12 mouse cellular contexts compared by ENCODE assay signal in the genomic region with DNA sequence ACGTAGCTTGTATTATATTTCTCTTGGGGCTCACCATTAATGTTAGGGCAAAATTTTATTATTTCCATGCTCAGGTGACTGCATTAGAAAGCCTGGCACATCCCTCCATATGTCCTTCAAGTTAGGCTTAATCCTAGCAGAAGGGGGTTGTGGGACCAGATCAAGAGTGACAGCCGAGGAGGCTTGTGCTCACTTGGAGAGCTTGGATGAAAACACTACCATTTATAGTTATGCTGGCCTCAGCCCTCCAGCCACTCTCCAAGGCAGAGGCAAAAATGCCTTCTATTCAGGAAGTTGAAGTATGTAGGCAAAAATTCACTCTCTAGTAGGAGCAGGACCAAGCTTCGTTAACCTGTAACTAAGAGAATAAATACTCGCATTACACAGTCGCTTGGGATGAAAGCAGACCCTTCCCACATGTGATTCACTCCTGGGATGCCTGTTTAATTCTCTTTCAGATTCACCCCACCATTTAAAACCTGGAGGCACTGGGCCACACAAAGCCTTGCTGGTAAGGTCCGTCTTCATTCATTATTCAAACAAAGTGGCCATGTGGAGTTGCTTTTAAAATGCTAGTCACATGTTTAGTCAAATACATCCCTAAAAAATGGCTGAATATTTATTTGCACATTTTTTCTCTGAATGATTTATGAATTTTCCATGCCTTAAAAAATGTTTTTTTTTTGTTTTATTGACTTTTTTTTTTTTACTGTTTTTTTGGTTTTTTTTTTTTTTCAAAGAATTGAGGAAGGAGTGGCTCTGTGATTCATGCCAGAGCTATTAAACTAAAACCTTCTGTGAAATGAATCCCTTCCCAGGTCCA. TPM values are rescaled to one million over a fixed set of nuclear protein-coding genes. Genes with fewer than 3 reads are reported as not detected.
DNase-seq lines count a peak whose midpoint lies in the region; ATAC-seq lines count a peak whose summit lies in the region.
"Had no signal": no experiment of that assay in that cellular context is flagged by ENCODE, and none has a peak within 500 bp of the region (broad histone marks: within the 10 kb centered on the region; RNA-seq: fewer than 3 reads in every experiment).

No protein-coding gene starts in this region.

- no peaks in the 10 kb centered on the region for H3K27me3 ChIP-seq in hindbrain, embryonic 10.5 days (ENCODE audit: insufficient read depth, poor library complexity, severe bottlenecking)
- H3K27me3 ChIP-seq in hindbrain, embryonic 16.5 days (replicated peaks; ENCODE audit: control insufficient read depth, insufficient read depth, low read length), result no peaks in the 10 kb centered on the region
- H3K27me3 ChIP-seq in neural tube, embryonic 12.5 days (replicated peaks), result no peaks in the 10 kb centered on the region
- no peaks in the 10 kb centered on the region for H3K27me3 ChIP-seq in neural tube, embryonic 15.5 days (replicated peaks)
- H3K27me3 ChIP-seq in hindbrain, embryonic 13.5 days, result no peaks in the 10 kb centered on the region
- H3K27me3 ChIP-seq: limb, embryonic 15.5 days; megakaryocyte, embryonic 14.5 days had no signal

- 35% methylated on average over 6 of the region's 6 CpGs for WGBS in hindbrain, embryonic 10.5 days
- WGBS in hindbrain, embryonic 16.5 days, result 27% methylated on average over 6 of the region's 6 CpGs
- 31% methylated on average over 6 of the region's 6 CpGs for WGBS in neural tube, embryonic 12.5 days
- WGBS in neural tube, embryonic 15.5 days, result 21% methylated on average over 6 of the region's 6 CpGs
- 22% methylated on average over 6 of the region's 6 CpGs for WGBS in hindbrain, embryonic 13.5 days

- no peak overlapping the region for H3K4me2 ChIP-seq in hindbrain, embryonic 16.5 days (ENCODE audit: low read length)
- no peak overlapping the region for H3K4me2 ChIP-seq in neural tube, embryonic 12.5 days (replicated peaks)
- no peak overlapping the region for H3K4me2 ChIP-seq in neural tube, embryonic 15.5 days
- no peak overlapping the region for H3K4me2 ChIP-seq in hindbrain, embryonic 13.5 days
- H3K4me2 ChIP-seq: limb, embryonic 15.5 days had no signal

- no peak for DNase-seq in hindbrain, embryonic 10.5 days (ENCODE audit: low spot score)
- DNase-seq in ovary, postnatal 14 days (ENCODE audit: low spot score), result no peak
- no peak for DNase-seq in thymus, postnatal 25 days
- DNase-seq in cerebellum, postnatal 14 days, result no peak
- DNase-seq: embryo, embryonic 11 days; heart, postnatal 14 days had no signal

- H3K36me3 ChIP-seq in hindbrain, embryonic 10.5 days, result no peaks in the 10 kb centered on the region
- H3K36me3 ChIP-seq in hindbrain, embryonic 16.5 days (ENCODE audit: control insufficient read depth, insufficient read depth, low read length), result no peaks in the 10 kb centered on the region
- H3K36me3 ChIP-seq in neural tube, embryonic 12.5 days, result no peaks in the 10 kb centered on the region
- H3K36me3 ChIP-seq in neural tube, embryonic 15.5 days, result no peaks in the 10 kb centered on the region
- no peaks in the 10 kb centered on the region for H3K36me3 ChIP-seq in hindbrain, embryonic 13.5 days
- H3K36me3 ChIP-seq: limb, embryonic 15.5 days had no signal

- H3K4me3 ChIP-seq in hindbrain, embryonic 10.5 days, result no peak overlapping the region
- H3K4me3 ChIP-seq in hindbrain, embryonic 16.5 days (ENCODE audit: low read length), result no peak overlapping the region
- H3K4me3 ChIP-seq in neural tube, embryonic 12.5 days, result no peak overlapping the region
- H3K4me3 ChIP-seq in neural tube, embryonic 15.5 days (replicated peaks), result no peak overlapping the region
- H3K4me3 ChIP-seq in hindbrain, embryonic 13.5 days, result no peak overlapping the region
- H3K4me3 ChIP-seq: limb, embryonic 15.5 days had no signal

- no peak for ATAC-seq in hindbrain, embryonic 16.5 days
- peak; percentile 68; the same call in 1 of the 2 replicates for ATAC-seq in neural tube, embryonic 12.5 days (ENCODE audit: low FRiP score, low read depth)
- ATAC-seq in neural tube, embryonic 15.5 days (ENCODE audit: low FRiP score), result no peak
- ATAC-seq in hindbrain, embryonic 13.5 days (ENCODE audit: low FRiP score), result peak; percentile 34; the same call in 1 of the 2 replicates

- peaks cover 18% of the 10 kb centered on the region for H3K4me1 ChIP-seq in hindbrain, embryonic 10.5 days (replicated peaks)
- H3K4me1 ChIP-seq in hindbrain, embryonic 16.5 days (ENCODE audit: control insufficient read depth, insufficient read depth, low read depth, low read length), result peaks cover 5% of the 10 kb centered on the region; the same call in 1 of the 2 replicates
- no peaks in the 10 kb centered on the region; the same call in 1 of the 2 replicates for H3K4me1 ChIP-seq in neural tube, embryonic 12.5 days
- peaks cover 8% of the 10 kb centered on the region; the same call in 1 of the 2 replicates for H3K4me1 ChIP-seq in neural tube, embryonic 15.5 days
- H3K4me1 ChIP-seq in hindbrain, embryonic 13.5 days (replicated peaks), result peaks cover 14% of the 10 kb centered on the region

- no peak overlapping the region for H3K9ac ChIP-seq in hindbrain, embryonic 16.5 days (ENCODE audit: low read depth, low read length)
- H3K9ac ChIP-seq in neural tube, embryonic 12.5 days, result no peak overlapping the region
- H3K9ac ChIP-seq in neural tube, embryonic 15.5 days (replicated peaks), result no peak overlapping the region
- no peak overlapping the region; the same call in 1 of the 2 replicates for H3K9ac ChIP-seq in hindbrain, embryonic 13.5 days
- H3K9ac ChIP-seq: limb, embryonic 15.5 days had no signal

- peak overlapping the region; percentile 57; the same call in 1 of the 2 replicates for H3K27ac ChIP-seq in hindbrain, embryonic 10.5 days
- no peak overlapping the region for H3K27ac ChIP-seq in hindbrain, embryonic 16.5 days (ENCODE audit: low read depth, low read length)
- H3K27ac ChIP-seq in neural tube, embryonic 12.5 days, result no peak overlapping the region
- H3K27ac ChIP-seq in neural tube, embryonic 15.5 days (replicated peaks), result no peak overlapping the region
- H3K27ac ChIP-seq in hindbrain, embryonic 13.5 days, result no peak overlapping the region
- H3K27ac ChIP-seq: limb, embryonic 15.5 days had no signal

- no peaks in the 10 kb centered on the region for H3K9me3 ChIP-seq in hindbrain, embryonic 10.5 days
- H3K9me3 ChIP-seq in hindbrain, embryonic 16.5 days (ENCODE audit: control insufficient read depth, low read length), result no peaks in the 10 kb centered on the region
- no peaks in the 10 kb centered on the region for H3K9me3 ChIP-seq in neural tube, embryonic 12.5 days
- no peaks in the 10 kb centered on the region for H3K9me3 ChIP-seq in neural tube, embryonic 15.5 days (replicated peaks)
- H3K9me3 ChIP-seq in hindbrain, embryonic 13.5 days, result no peaks in the 10 kb centered on the region
- H3K9me3 ChIP-seq: limb, embryonic 15.5 days; megakaryocyte, embryonic 14.5 days had no signal

RNA-seq across cellular contexts. Expression of a gene that starts 47.4 kb away (rescaled TPM):
- polyA plus RNA-seq in hindbrain, embryonic 10.5 days (2016; fragmentation: Nextera tagmentation; extraction: Ambion mirVana), result 46.8 and 55.8 TPM in 2 replicates
- 70.0 and 76.9 TPM in 2 replicates for polyA plus RNA-seq in hindbrain, embryonic 16.5 days (2015; fragmentation: Nextera tagmentation; extraction: Ambion mirVana)
- polyA plus RNA-seq in neural tube, embryonic 12.5 days (2016; fragmentation: Nextera tagmentation; extraction: Ambion mirVana), result 38.0 and 41.8 TPM in 2 replicates
- 65.9 and 75.1 TPM in 2 replicates for polyA plus RNA-seq in neural tube, embryonic 15.5 days (2015; fragmentation: Nextera tagmentation; extraction: Ambion mirVana)
- 30.7 and 36.1 TPM in 2 replicates for polyA plus RNA-seq in hindbrain, embryonic 13.5 days (2015; fragmentation: Nextera tagmentation; extraction: Ambion mirVana)

Comparison
In these comparisons a context has a peak if more than half of its experiments do, and no peak if none do; other contexts are left out.
1. ATAC-seq: peak in neural tube, embryonic 12.5 days (single experiment) and hindbrain, embryonic 13.5 days (single experiment); none in hindbrain, embryonic 16.5 days (single experiment) and neural tube, embryonic 15.5 days (single experiment).